Mouse (Mus musculus): Measurements from ENCODE around the gene Itgae. TPM values are rescaled to one million over a fixed set of nuclear protein-coding genes. Genes with fewer than 3 reads are reported as not detected.

The Itgae gene
- polyA plus RNA-seq, 1 experiment from 2014 or later: 0.16 TPM

GRCm38 (mm10) chr11:73126495-73126894, 36.1 kb downstream of the Itgae start:
- Histone ChIP-seq H3K9ac (no peak overlapping the region), H3K36me3 (replicated peaks) (peaks cover 8% of the 10 kb centered on the region), H3K4me1 (replicated peaks) (peaks cover 3% of the 10 kb centered on the region; the same call in 1 of the 2 replicates), H3K27ac (replicated peaks) (no peak overlapping the region), H3K9me3 (replicated peaks) (no peaks in the 10 kb centered on the region), H3K4me3 (replicated peaks) (no peak overlapping the region), H3K27me3 (no peaks in the 10 kb centered on the region), H3K4me2 (no peak overlapping the region)
- 76% methylated on average over 6 of the region's 6 CpGs for WGBS (ENCODE audit: insufficient replicate concordance)
- peak; percentile 60; the same call in 1 of the 2 replicates for ATAC-seq (ENCODE audit: insufficient read depth)

- H3K4me1 ChIP-seq (replicated peaks): peaks cover 34% of the 10 kb centered on the region
- no peak overlapping the region for H3K4me2 ChIP-seq
- no peak overlapping the region for H3K9ac ChIP-seq
- no peak overlapping the region for H3K27ac ChIP-seq (replicated peaks)
- H3K27me3 ChIP-seq: no peaks in the 10 kb centered on the region
- H3K4me3 ChIP-seq (replicated peaks): no peak overlapping the region
- WGBS (ENCODE audit: insufficient replicate concordance): 44% methylated on average over 7 of the region's 7 CpGs
- ATAC-seq (ENCODE audit: insufficient read depth): no peak
- H3K36me3 ChIP-seq (replicated peaks): peaks cover 33% of the 10 kb centered on the region
- no peaks in the 10 kb centered on the region for H3K9me3 ChIP-seq (replicated peaks)
Observed at GRCm38 (mm10) chr11:73131020-73131419, 40.6 kb downstream of the Itgae start.

- ATAC-seq (ENCODE audit: insufficient read depth): no peak
- no peak overlapping the region for H3K27ac ChIP-seq (replicated peaks)
Observed at GRCm38 (mm10) chr11:73132999-73133398, 42.6 kb downstream of the Itgae start.

GRCm38 (mm10) chr11:73134222-73134621, 43.8 kb downstream of the Itgae start:
- Histone ChIP-seq H3K9ac (peak overlapping the region; percentile 21; the same call in 1 of the 2 replicates), H3K9me3 (replicated peaks) (no peaks in the 10 kb centered on the region), H3K27ac (replicated peaks) (no peak overlapping the region), H3K4me3 (replicated peaks) (peak overlapping the region; percentile 100), H3K36me3 (replicated peaks) (peaks cover 33% of the 10 kb centered on the region), H3K4me2 (peak overlapping the region; percentile 74), H3K27me3 (no peaks in the 10 kb centered on the region), H3K4me1 (replicated peaks) (peaks cover 53% of the 10 kb centered on the region)
- no peak for ATAC-seq (ENCODE audit: insufficient read depth)
- 83% methylated on average over 5 of the region's 5 CpGs for WGBS (ENCODE audit: insufficient replicate concordance)

More at GRCm38 (mm10) chr11:73132999-73133398, 42.6 kb downstream of the Itgae start:
- Histone ChIP-seq H3K9ac (no peak overlapping the region), H3K9me3 (replicated peaks) (no peaks in the 10 kb centered on the region), H3K27me3 (no peaks in the 10 kb centered on the region), H3K4me2 (peak overlapping the region; percentile 74), H3K4me1 (replicated peaks) (peaks cover 47% of the 10 kb centered on the region), H3K36me3 (replicated peaks) (peaks cover 33% of the 10 kb centered on the region), H3K4me3 (replicated peaks) (no peak overlapping the region)
- WGBS (ENCODE audit: insufficient replicate concordance): 40% methylated on average over 6 of the region's 6 CpGs

- Histone ChIP-seq H3K9ac (peak overlapping the region; percentile 97), H3K36me3 (replicated peaks) (peaks cover 24% of the 10 kb centered on the region), H3K9me3 (replicated peaks) (no peaks in the 10 kb centered on the region), H3K4me2 (peak overlapping the region; percentile 74), H3K27ac (replicated peaks) (no peak overlapping the region), H3K4me3 (replicated peaks) (peak overlapping the region; percentile 100), H3K4me1 (replicated peaks) (peaks cover 51% of the 10 kb centered on the region), H3K27me3 (no peaks in the 10 kb centered on the region)
- no peak for ATAC-seq (ENCODE audit: insufficient read depth)
- WGBS (ENCODE audit: insufficient replicate concordance): 28% methylated on average over 6 of the region's 6 CpGs
Observed at GRCm38 (mm10) chr11:73136587-73136986, 46.2 kb downstream of the Itgae start.

- H3K4me3 ChIP-seq (replicated peaks): peak overlapping the region; percentile 100
- H3K4me2 ChIP-seq: peak overlapping the region; percentile 74
- H3K9me3 ChIP-seq (replicated peaks): no peaks in the 10 kb centered on the region
- peak overlapping the region; percentile 97 for H3K9ac ChIP-seq
- 8% methylated on average over 11 of the region's 11 CpGs for WGBS (ENCODE audit: insufficient replicate concordance)
- no peak for ATAC-seq (ENCODE audit: insufficient read depth)
- H3K4me1 ChIP-seq (replicated peaks): peaks cover 51% of the 10 kb centered on the region
- peak overlapping the region; percentile 81 for H3K27ac ChIP-seq (replicated peaks)
- H3K36me3 ChIP-seq (replicated peaks): peaks cover 24% of the 10 kb centered on the region
- H3K27me3 ChIP-seq: no peaks in the 10 kb centered on the region
Observed at GRCm38 (mm10) chr11:73137116-73137515, 46.7 kb downstream of the Itgae start.

- Histone ChIP-seq H3K4me1 (replicated peaks) (peaks cover 49% of the 10 kb centered on the region), H3K27ac (replicated peaks) (peak within 1 kb of the TSS; percentile 81), H3K9me3 (replicated peaks) (no peaks in the 10 kb centered on the region), H3K36me3 (replicated peaks) (peaks cover 16% of the 10 kb centered on the region), H3K4me2 (peak within 1 kb of the TSS; percentile 74), H3K4me3 (replicated peaks) (peak within 1 kb of the TSS; percentile 100), H3K9ac (peak within 1 kb of the TSS; percentile 97), H3K27me3 (no peaks in the 10 kb centered on the region)
- peak; percentile 97 for ATAC-seq (ENCODE audit: insufficient read depth)
- under 1% methylated on average over 84 of the region's 84 CpGs for WGBS (ENCODE audit: insufficient replicate concordance)
Observed at GRCm38 (mm10) chr11:73137591-73138501, 47.5 kb downstream of the Itgae start, which contains the start of gene Haspin. Haspin (minus strand) TSS chr11:73138294.

- Histone ChIP-seq H3K9me3 (replicated peaks) (no peaks in the 10 kb centered on the region), H3K27ac (replicated peaks) (no peak overlapping the region), H3K4me1 (replicated peaks) (no peaks in the 10 kb centered on the region), H3K36me3 (replicated peaks) (no peaks in the 10 kb centered on the region), H3K4me3 (replicated peaks) (no peak overlapping the region), H3K9ac (no peak overlapping the region), H3K27me3 (no peaks in the 10 kb centered on the region), H3K4me2 (no peak overlapping the region)
- 32% methylated on average over 1 of the region's 1 CpGs for WGBS (ENCODE audit: insufficient replicate concordance)
- ATAC-seq (ENCODE audit: insufficient read depth): no peak
Observed at GRCm38 (mm10) chr11:73144261-73144681, 53.9 kb downstream of the Itgae start.

- no peaks in the 10 kb centered on the region for H3K36me3 ChIP-seq (replicated peaks)
Observed at GRCm38 (mm10) chr11:73146026-73146974, 55.9 kb downstream of the Itgae start.

GRCm38 (mm10) chr11:73146975-73147365, 56.6 kb downstream of the Itgae start:
- no peak for ATAC-seq (ENCODE audit: insufficient read depth)
- 50% methylated on average over 7 of the region's 7 CpGs for WGBS (ENCODE audit: insufficient replicate concordance)

More at GRCm38 (mm10) chr11:73146026-73146974, 55.9 kb downstream of the Itgae start:
- no peak overlapping the region for H3K4me2 ChIP-seq
- H3K4me3 ChIP-seq (replicated peaks): no peak overlapping the region
- H3K9ac ChIP-seq: no peak overlapping the region
- no peaks in the 10 kb centered on the region for H3K27me3 ChIP-seq
- ATAC-seq (ENCODE audit: insufficient read depth): no peak
- no peak overlapping the region for H3K27ac ChIP-seq (replicated peaks)
- H3K9me3 ChIP-seq (replicated peaks): no peaks in the 10 kb centered on the region
- no peaks in the 10 kb centered on the region for H3K4me1 ChIP-seq (replicated peaks)
- WGBS (ENCODE audit: insufficient replicate concordance): 65% methylated on average over 11 of the region's 11 CpGs

More at GRCm38 (mm10) chr11:73146975-73147365, 56.6 kb downstream of the Itgae start:
- H3K27ac ChIP-seq (replicated peaks): no peak overlapping the region
- H3K27me3 ChIP-seq: no peaks in the 10 kb centered on the region
- H3K9me3 ChIP-seq (replicated peaks): no peaks in the 10 kb centered on the region
- H3K9ac ChIP-seq: no peak overlapping the region
- H3K36me3 ChIP-seq (replicated peaks): no peaks in the 10 kb centered on the region
- H3K4me2 ChIP-seq: no peak overlapping the region
- H3K4me1 ChIP-seq (replicated peaks): no peaks in the 10 kb centered on the region
- H3K4me3 ChIP-seq (replicated peaks): no peak overlapping the region
